Comparison of ENCODE assay signal across 8 mouse cellular contexts in the genomic region with DNA sequence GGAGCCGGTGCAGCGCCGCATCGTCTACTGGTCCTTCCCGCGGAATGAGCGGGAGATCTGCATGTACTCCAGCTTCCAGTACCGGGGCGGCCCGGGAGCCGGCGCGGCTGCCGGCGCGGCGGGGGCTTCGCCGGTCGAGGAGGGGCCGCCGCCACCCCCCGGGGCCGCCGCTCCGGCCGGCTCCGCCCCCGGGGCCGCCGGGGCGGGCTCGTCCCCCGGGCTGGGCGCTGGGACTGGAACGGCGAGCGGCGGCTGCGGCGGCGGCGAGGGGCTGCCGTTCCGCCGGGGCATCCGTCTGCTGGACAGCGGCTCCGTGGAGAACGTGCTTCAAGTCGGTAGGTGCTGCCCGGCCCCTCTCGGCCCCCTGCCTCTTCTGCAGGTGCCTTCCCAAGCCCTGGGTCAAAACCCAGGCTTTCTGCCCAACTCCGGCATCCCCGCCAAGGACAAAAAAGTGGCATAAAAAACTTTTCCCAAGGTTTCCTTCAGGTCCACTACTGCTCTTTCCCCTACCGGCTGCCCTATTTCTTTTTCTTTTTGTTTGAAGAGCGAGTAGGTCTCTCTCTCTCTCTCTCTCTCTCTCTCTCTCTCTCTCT. TPM values are rescaled to one million over a fixed set of nuclear protein-coding genes. Genes with fewer than 3 reads are reported as not detected.
DNase-seq lines count a peak whose midpoint lies in the region; ATAC-seq lines count a peak whose summit lies in the region.

No protein-coding gene starts in this region.

- ATAC-seq in megakaryocyte, adult 5-6 weeks (ENCODE audit: poor library complexity, severe bottlenecking), result no peak
- ATAC-seq in inflammation-experienced regulatory T-cells, adult 6 months, result peak; percentile 49
- no peak for ATAC-seq in limb, embryonic 15.5 days (ENCODE audit: insufficient number of reproducible peaks, low FRiP score, low TSS enrichment, low read depth)
- ATAC-seq in neural tube, embryonic 11.5 days (ENCODE audit: insufficient read depth, low FRiP score, low TSS enrichment), result peak; percentile 4

- no peaks in the 10 kb centered on the region for H3K36me3 ChIP-seq in megakaryocyte, embryonic 14.5 days (replicated peaks; ENCODE audit: low read length)
- no peaks in the 10 kb centered on the region for H3K36me3 ChIP-seq in limb, embryonic 15.5 days
- H3K36me3 ChIP-seq in neural tube, embryonic 11.5 days (ENCODE audit: control insufficient read depth, insufficient read depth, low read length), result no peaks in the 10 kb centered on the region

- no peak overlapping the region for H3K27ac ChIP-seq in limb, embryonic 15.5 days
- H3K27ac ChIP-seq in neural tube, embryonic 11.5 days (ENCODE audit: low read depth, low read length), result peak overlapping the region; percentile 98

- 1% methylated on average over 34 of the region's 57 CpGs for WGBS in limb, embryonic 15.5 days
- under 1% methylated on average over 34 of the region's 57 CpGs for WGBS in neural tube, embryonic 11.5 days

- H3K27me3 ChIP-seq in megakaryocyte, embryonic 14.5 days (replicated peaks), result peaks cover 51% of the 10 kb centered on the region
- H3K27me3 ChIP-seq in limb, embryonic 15.5 days, result peaks cover 31% of the 10 kb centered on the region
- H3K27me3 ChIP-seq in neural tube, embryonic 11.5 days (ENCODE audit: control insufficient read depth, insufficient read depth, low read length), result no peaks in the 10 kb centered on the region

- peak; percentile 31 for DNase-seq in cerebellum, adult 11 months
- DNase-seq in forelimb bud, embryonic 11.5 days (ENCODE audit: low read depth, low spot score), result peak; percentile 19
- peak; percentile 40 for DNase-seq in neural tube, embryonic 11.5 days (ENCODE audit: low spot score)
- DNase-seq in thymus, postnatal 4 days, result peak; percentile 22

- peak overlapping the region; percentile 98 for H3K4me2 ChIP-seq in limb, embryonic 15.5 days
- peak overlapping the region; percentile 78 for H3K4me2 ChIP-seq in neural tube, embryonic 11.5 days (ENCODE audit: low read depth)

- H3K9me3 ChIP-seq in megakaryocyte, embryonic 14.5 days, result peaks cover 3% of the 10 kb centered on the region; the same call in 1 of the 2 replicates
- no peaks in the 10 kb centered on the region for H3K9me3 ChIP-seq in limb, embryonic 15.5 days
- no peaks in the 10 kb centered on the region for H3K9me3 ChIP-seq in neural tube, embryonic 11.5 days (ENCODE audit: control insufficient read depth, low read length)

- H3K4me1 ChIP-seq in megakaryocyte, embryonic 14.5 days, result peaks cover 21% of the 10 kb centered on the region
- peaks cover 8% of the 10 kb centered on the region for H3K4me1 ChIP-seq in limb, embryonic 15.5 days
- peaks cover 5% of the 10 kb centered on the region; the same call in 1 of the 2 replicates for H3K4me1 ChIP-seq in neural tube, embryonic 11.5 days (ENCODE audit: control insufficient read depth, insufficient read depth, low read length)

- peak overlapping the region; percentile 55; the same call in 1 of the 2 replicates for H3K9ac ChIP-seq in limb, embryonic 15.5 days
- peak overlapping the region; percentile 94 for H3K9ac ChIP-seq in neural tube, embryonic 11.5 days (ENCODE audit: low read length)

- H3K4me3 ChIP-seq in megakaryocyte, embryonic 14.5 days (replicated peaks), result peak overlapping the region; percentile 94
- peak overlapping the region; percentile 80 for H3K4me3 ChIP-seq in limb, embryonic 15.5 days
- H3K4me3 ChIP-seq in neural tube, embryonic 11.5 days (ENCODE audit: low read depth, low read length), result peak overlapping the region; percentile 94

RNA-seq across cellular contexts. Expression of a gene that starts 0.6 kb away (rescaled TPM):
- polyA plus RNA-seq in megakaryocyte, embryonic 14.5 days (2012; ENCODE audit: insufficient read depth, low replicate concordance), result 0.29 and 0.63 TPM in 2 replicates
- 0.02 and 0.16 TPM in 2 replicates for total RNA-seq in megakaryocyte, adult 5-6 weeks (2015)
- not detected in 2 replicates for total RNA-seq in megakaryocyte, adult 5-6 weeks (2017)
- under 1 TPM in 2 of 3 experiments, not detected in 1; 0.05 to 0.06 TPM for polyA plus RNA-seq in inflammation-experienced regulatory T-cells, adult 6 months (2017; shearing (Covaris generic))
- 0.22 and 0.24 TPM in 2 replicates for polyA plus RNA-seq in limb, embryonic 15.5 days (2015; fragmentation: Nextera tagmentation; extraction: Ambion mirVana)
- 11.1 and 13.6 TPM in 2 replicates for polyA plus RNA-seq in neural tube, embryonic 11.5 days (2014; fragmentation: Nextera tagmentation; extraction: Ambion mirVana)

RNA-seq across cellular contexts. Expression of a gene that starts 56.3 kb away (rescaled TPM):
- 0.54 and 0.94 TPM in 2 replicates for polyA plus RNA-seq in megakaryocyte, embryonic 14.5 days (2012; ENCODE audit: insufficient read depth, low replicate concordance)
- total RNA-seq in megakaryocyte, adult 5-6 weeks (2015), result not detected in 2 replicates
- not detected in 2 replicates for total RNA-seq in megakaryocyte, adult 5-6 weeks (2017)
- polyA plus RNA-seq in inflammation-experienced regulatory T-cells, adult 6 months (2017; shearing (Covaris generic)), result under 1 TPM in 2 of 3 experiments, not detected in 1; 0.32 to 0.74 TPM
- polyA plus RNA-seq in limb, embryonic 15.5 days (2015; fragmentation: Nextera tagmentation; extraction: Ambion mirVana), result 0.56 and 0.68 TPM in 2 replicates
- 1.2 and 1.3 TPM in 2 replicates for polyA plus RNA-seq in neural tube, embryonic 11.5 days (2014; fragmentation: Nextera tagmentation; extraction: Ambion mirVana)

Comparison
In these comparisons a context has a peak if more than half of its experiments do, and no peak if none do; other contexts are left out.
1. ATAC-seq: peak in inflammation-experienced regulatory T-cells, adult 6 months (single experiment) and neural tube, embryonic 11.5 days (single experiment); none in megakaryocyte, adult 5-6 weeks (single experiment) and limb, embryonic 15.5 days (single experiment).
2. Peak in every context shown above with its lines, with median percentiles within 50 percentile points of each other: H3K4me3 ChIP-seq and DNase-seq.